Mouse (Mus musculus) stomach, postnatal 0 days (tissue): ENCODE data around the gene Sestd1. TPM values are rescaled to one million over a fixed set of nuclear protein-coding genes. Genes with fewer than 3 reads are reported as not detected.

ENCODE experiments used
- ATAC-seq: fragments of 200-750 bp; cut with Nextera tagmentation; 2 replicates; pipeline ENCODE4 v1.8.0; 2017; ENCODE audit not compliant: low FRiP score, low TSS enrichment
- DNase-seq: peaks from one replicate; pipeline ENCODE4 v3.0.0-alpha.2; 2016; ENCODE audit warnings: low spot score
- H3K27ac ChIP-seq: fragments of 300-500 bp; sonication (generic); replicated peaks from 2 replicates; pipeline ENCODE4 v1.5.1; 2014; ENCODE audit warnings: mild to moderate bottlenecking, control low read depth
- H3K27me3 ChIP-seq: fragments of 300-500 bp; sonication (generic); 2 replicates; pipeline ENCODE4 v1.6.1; 2014; ENCODE audit warnings: low read length; ENCODE audit not compliant: control insufficient read depth, insufficient read depth
- H3K36me3 ChIP-seq: fragments of 300-500 bp; sonication (generic); 2 replicates; pipeline ENCODE4 v1.6.1; 2014; ENCODE audit warnings: low read length, mixed read lengths; ENCODE audit not compliant: control insufficient read depth, insufficient read depth
- H3K4me1 ChIP-seq: fragments of 300-500 bp; sonication (generic); replicated peaks from 2 replicates; pipeline ENCODE4 v1.6.1; 2014; ENCODE audit warnings: antibody characterized with exemption; ENCODE audit not compliant: control insufficient read depth, insufficient read depth
- H3K4me2 ChIP-seq: fragments of 300-500 bp; sonication (generic); replicated peaks from 2 replicates; pipeline ENCODE4 v1.6.1; 2014; ENCODE audit warnings: low read depth, mild to moderate bottlenecking, control low read depth, moderate library complexity
- H3K4me3 ChIP-seq: fragments of 300-500 bp; sonication (generic); 2 replicates; pipeline ENCODE4 v1.5.1; 2014; ENCODE audit warnings: low read depth, low read length, control low read depth
- H3K9ac ChIP-seq: fragments of 300-500 bp; sonication (generic); 2 replicates; pipeline ENCODE4 v1.6.1; 2014; ENCODE audit warnings: mild to moderate bottlenecking, low read length, control low read depth, mixed read lengths
- H3K9me3 ChIP-seq: fragments of 300-500 bp; sonication (generic); 2 replicates; pipeline ENCODE4 v1.6.1; 2016; ENCODE audit warnings: low read length; ENCODE audit not compliant: control insufficient read depth
- CTCF ChIP-seq: IDR thresholded peaks from 2 replicates; pipeline ENCODE4 v1.5.1; 2016; ENCODE audit warnings: antibody characterized with exemption, low read depth, mild to moderate bottlenecking, moderate library complexity
- EP300 ChIP-seq: optimal IDR thresholded peaks from 2 replicates; pipeline ENCODE3; 2016; ENCODE audit warnings: antibody characterized with exemption
- WGBS: fragments of 180-500 bp; shearing (Covaris S2); extraction: QIAGEN DNeasy Blood & Tissue Kit; methylation state at CpG from one replicate; pipeline ENCODE4 v1.1.7; 2014; 5-methylcytosine and 5-hydroxymethylcytosine counted together
- polyA plus RNA-seq: library from polyadenylated mRNA; unstranded; fragments of >200 nt; fragmentation: Nextera tagmentation; extraction: Ambion mirVana; gene quantifications from 2 replicates; pipeline ENCODE4 v1.2.1, GENCODE M21; 2015

Gene Sestd1
- polyA plus RNA-seq, 1 experiment from 2014 or later: 7.5 TPM

GRCm38 (mm10) chr2:77148215-77148614 lies 132.2 kb downstream of the Sestd1 start:
- Histone ChIP-seq H3K27ac (no peak overlapping the region), H3K4me2 (no peak overlapping the region), H3K9me3 (no peaks in the 10 kb centered on the region), H3K36me3 (no peaks in the 10 kb centered on the region), H3K9ac (no peak overlapping the region), H3K4me1 (no peaks in the 10 kb centered on the region), H3K27me3 (no peaks in the 10 kb centered on the region), H3K4me3 (no peak overlapping the region)
- TF ChIP-seq EP300 (no peak), CTCF (no peak)
- no peak for ATAC-seq
- no peak for DNase-seq
- 74% methylated on average over 4 of the region's 4 CpGs for WGBS

- Histone ChIP-seq H3K4me3 (no peak overlapping the region), H3K4me2 (no peak overlapping the region), H3K9me3 (no peaks in the 10 kb centered on the region), H3K27me3 (no peaks in the 10 kb centered on the region), H3K4me1 (no peaks in the 10 kb centered on the region), H3K27ac (no peak overlapping the region), H3K36me3 (no peaks in the 10 kb centered on the region), H3K9ac (no peak overlapping the region)
- no peak for DNase-seq
- TF ChIP-seq CTCF (no peak), EP300 (no peak)
- WGBS: 83% methylated on average over 2 of the region's 2 CpGs
- ATAC-seq: no peak
Measured at GRCm38 (mm10) chr2:77146968-77147367, 133.4 kb downstream of the Sestd1 start.

GRCm38 (mm10) chr2:77146291-77146690 lies 134.1 kb downstream of the Sestd1 start:
- no peak overlapping the region for H3K4me2 ChIP-seq
- H3K9me3 ChIP-seq: no peaks in the 10 kb centered on the region
- no peaks in the 10 kb centered on the region for H3K27me3 ChIP-seq
- DNase-seq (no peak), ATAC-seq (no peak)
- no peaks in the 10 kb centered on the region for H3K36me3 ChIP-seq
- no peak overlapping the region for H3K9ac ChIP-seq
- no peak overlapping the region for H3K27ac ChIP-seq
- WGBS: 30% methylated on average over 3 of the region's 3 CpGs
- TF ChIP-seq CTCF (no peak), EP300 (no peak)
- H3K4me3 ChIP-seq: no peak overlapping the region
- no peaks in the 10 kb centered on the region for H3K4me1 ChIP-seq

- Histone ChIP-seq H3K9ac (no peak overlapping the region), H3K36me3 (no peaks in the 10 kb centered on the region), H3K27me3 (no peaks in the 10 kb centered on the region), H3K27ac (no peak overlapping the region), H3K4me2 (0 out of 2 replicates have a peak overlapping the region, but pooled peaks have one; percentile 2), H3K9me3 (no peaks in the 10 kb centered on the region), H3K4me3 (no peak overlapping the region), H3K4me1 (no peaks in the 10 kb centered on the region)
- DNase-seq (no peak), ATAC-seq (no peak)
- 27% methylated on average over 6 of the region's 6 CpGs for WGBS
- TF ChIP-seq EP300 (no peak), CTCF (no peak)
Measured at GRCm38 (mm10) chr2:77143536-77143935, 136.9 kb downstream of the Sestd1 start.

- 44% methylated on average over 6 of the region's 6 CpGs for WGBS
- H3K27ac ChIP-seq: no peak overlapping the region
- no peaks in the 10 kb centered on the region for H3K27me3 ChIP-seq
- no peaks in the 10 kb centered on the region for H3K9me3 ChIP-seq
- no peak overlapping the region for H3K9ac ChIP-seq
- H3K4me2 ChIP-seq: no peak overlapping the region
- H3K4me3 ChIP-seq: no peak overlapping the region
- ATAC-seq (no peak), DNase-seq (no peak)
- no peaks in the 10 kb centered on the region for H3K4me1 ChIP-seq
- TF ChIP-seq EP300 (no peak), CTCF (no peak)
- no peaks in the 10 kb centered on the region for H3K36me3 ChIP-seq
Measured at GRCm38 (mm10) chr2:77138879-77139278, 141.5 kb downstream of the Sestd1 start.

GRCm38 (mm10) chr2:77134906-77135305 lies 145.5 kb downstream of the Sestd1 start:
- no peak for ATAC-seq
- Histone ChIP-seq H3K4me1 (no peaks in the 10 kb centered on the region), H3K9me3 (no peaks in the 10 kb centered on the region), H3K27ac (no peak overlapping the region), H3K4me2 (no peak overlapping the region), H3K27me3 (no peaks in the 10 kb centered on the region), H3K36me3 (no peaks in the 10 kb centered on the region), H3K9ac (no peak overlapping the region), H3K4me3 (no peak overlapping the region)
- 26% methylated on average over 1 of the region's 1 CpGs for WGBS
- TF ChIP-seq EP300: no peak
- no peak for DNase-seq
